Mouse (Mus musculus) left cerebral cortex, postnatal 4 days (tissue): ENCODE results near the gene S100a3. TPM values are rescaled to one million over a fixed set of nuclear protein-coding genes. Genes with fewer than 3 reads are reported as not detected.
A peak's percentile ranks its signal among the peaks of the same experiment; 100 is the strongest.

ENCODE experiments used
- DNase-seq: peaks from one replicate; pipeline ENCODE4 v3.0.0-alpha.2; 2022
- intact Hi-C: fragments of 180-260 bp; cut with DNase I; formaldehyde crosslinking; loops from one replicate; pipeline ENCODE4 v1.15.1; 2025
- total RNA-seq, 2 experiments: library from RNA; stranded (reverse); gene quantifications; 2 replicates each; pipeline ENCODE4 v1.2.3; 2021

S100a3 gene
- total RNA-seq, 2 experiments from 2014 or later = 0.40 to 2.0 TPM

DNA sequence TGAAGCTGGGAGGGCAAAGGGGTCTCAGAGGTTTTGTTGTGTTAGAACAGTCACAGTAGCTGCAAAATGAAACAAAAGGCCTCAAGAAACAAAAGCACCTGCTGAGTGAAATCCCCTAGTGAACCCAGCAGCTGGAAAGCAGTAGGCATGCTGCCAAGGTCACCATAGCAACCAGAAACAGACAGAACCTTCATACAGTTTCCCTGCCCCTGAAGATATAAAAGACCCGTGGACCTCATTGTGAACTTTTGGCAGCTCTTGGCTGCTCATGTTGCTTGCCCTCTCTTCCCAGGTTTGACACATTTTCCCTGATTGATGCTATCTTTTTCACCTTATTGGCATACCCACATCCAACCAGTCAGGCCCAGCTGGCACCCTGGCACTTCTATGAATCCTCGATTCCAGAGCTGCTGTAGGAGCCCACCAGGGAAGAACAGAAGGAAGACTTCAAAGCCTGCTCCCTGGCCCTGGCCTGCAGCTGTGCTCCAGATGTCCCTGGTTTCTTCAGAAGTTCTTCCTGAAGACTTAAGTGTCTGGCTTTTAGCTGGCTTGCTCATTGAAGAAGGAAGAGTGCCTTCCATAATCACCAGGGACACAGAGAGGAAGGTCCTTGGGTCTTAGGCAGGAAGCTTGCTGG, 63.2 kb downstream of the S100a3 start:
- intact Hi-C loops = loop anchor here (10.0 kb wide), 1 partner anchor 119 kb away; the partner anchor contains the start of gene Chtop
- peak; percentile 53 for DNase-seq

DNA sequence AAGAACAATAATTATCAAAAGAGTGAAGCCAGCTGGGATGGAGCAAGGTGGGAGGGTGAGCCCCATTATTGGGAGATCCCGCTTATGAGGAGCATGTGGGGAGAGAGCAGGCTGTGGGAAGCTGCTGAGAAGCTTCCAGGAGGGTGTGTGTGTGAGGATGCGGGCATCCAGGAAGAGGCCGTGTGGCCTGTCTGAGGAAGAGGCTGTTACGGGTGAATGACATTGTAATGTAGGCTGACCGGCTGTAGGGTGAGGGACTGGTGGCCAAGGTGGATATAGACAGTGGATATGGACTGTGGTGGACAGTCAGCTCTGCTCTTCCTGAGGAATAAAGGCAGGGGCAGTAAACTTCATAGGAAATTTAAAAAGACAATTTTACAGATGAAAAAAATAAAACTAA, 65.1 kb downstream of the S100a3 start:
- intact Hi-C loops = loop anchor here (10.0 kb wide), 1 partner anchor 121 kb away; the partner anchor contains the start of gene Chtop
- no peak for DNase-seq

DNA sequence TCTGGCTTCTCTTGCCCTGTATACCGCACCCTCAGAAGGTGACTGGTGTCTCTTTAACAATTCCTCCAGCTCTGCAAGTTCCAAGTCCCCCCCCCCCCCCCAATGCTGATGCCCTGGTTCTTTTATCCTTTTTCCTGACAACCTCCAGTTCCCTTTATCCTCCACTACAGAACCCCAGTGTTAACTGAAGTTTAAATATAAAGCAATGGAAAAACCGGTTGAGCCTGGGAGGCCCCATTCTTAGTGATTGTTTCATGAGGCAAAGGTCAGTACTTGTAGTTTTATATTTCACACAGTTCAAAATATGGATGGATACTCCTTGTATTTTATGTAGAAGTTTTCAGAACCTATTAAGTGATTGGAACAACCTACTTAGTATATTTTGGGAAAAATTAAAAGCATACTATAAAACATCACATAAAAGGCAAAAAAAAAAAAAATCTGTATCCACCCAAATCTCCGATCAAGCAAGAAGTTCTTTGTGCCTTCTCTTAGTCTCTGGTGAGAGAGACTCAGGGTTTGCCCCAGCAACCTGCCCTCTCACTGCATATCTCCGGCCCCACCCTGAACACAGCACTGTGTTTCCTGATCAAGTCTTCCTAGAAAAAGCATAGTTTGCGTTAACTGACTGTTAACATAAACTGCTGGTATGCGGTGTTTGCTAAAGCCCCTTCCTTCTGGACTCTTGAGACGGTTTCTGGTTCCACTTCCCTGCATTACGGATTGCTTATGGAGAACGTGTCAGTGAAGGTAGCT, 66.1 kb downstream of the S100a3 start:
- intact Hi-C loops = loop anchor here (10.0 kb wide), 1 partner anchor 122 kb away; the partner anchor contains the start of gene Chtop
- no peak for DNase-seq

DNA sequence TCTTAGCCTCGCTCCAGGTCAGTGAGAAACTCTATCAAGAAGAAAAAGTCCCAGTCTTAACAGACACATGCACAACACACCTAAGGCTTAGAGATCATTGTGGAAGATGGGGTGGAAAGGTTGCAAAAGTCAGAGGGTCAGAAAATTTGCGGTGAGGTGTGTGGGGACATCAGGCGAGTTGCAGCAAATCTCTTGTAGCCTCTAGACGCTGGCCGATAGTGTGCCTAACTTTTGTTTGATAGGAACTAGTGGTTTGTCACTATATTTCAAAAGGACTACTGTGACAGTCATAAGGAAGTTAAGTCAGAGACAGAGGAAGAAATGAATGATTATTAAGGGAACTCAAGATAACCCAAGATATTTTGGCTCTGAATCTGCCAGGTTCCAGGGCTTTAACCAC, 67.0 kb downstream of the S100a3 start:
- intact Hi-C loops = loop anchor here (10.0 kb wide), 1 partner anchor 123 kb away; the partner anchor contains the start of gene Chtop
- no peak for DNase-seq

DNA sequence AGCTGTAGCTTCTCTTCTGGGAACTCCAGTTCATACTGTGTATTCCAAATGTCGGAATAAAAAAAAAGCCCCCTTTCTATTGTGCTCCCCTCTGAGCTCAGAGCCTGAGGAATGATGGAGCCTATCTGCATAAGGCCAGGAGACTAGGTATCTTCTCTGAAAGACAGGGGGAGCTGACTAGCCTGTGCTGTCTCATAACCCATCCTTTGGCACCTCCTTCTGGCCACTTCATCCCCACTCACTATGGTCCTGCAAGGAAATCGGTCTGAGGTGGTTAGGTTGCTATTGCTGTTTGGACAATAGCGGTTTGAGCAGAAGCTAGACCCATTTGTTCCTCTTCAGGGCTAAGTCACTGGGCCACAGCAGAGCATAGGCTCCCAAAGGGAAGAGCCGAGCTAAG, 67.4 kb downstream of the S100a3 start:
- intact Hi-C loops = loop anchor here (10.0 kb wide), 1 partner anchor 123 kb away; the partner anchor contains the start of gene Chtop
- DNase-seq = no peak

DNA sequence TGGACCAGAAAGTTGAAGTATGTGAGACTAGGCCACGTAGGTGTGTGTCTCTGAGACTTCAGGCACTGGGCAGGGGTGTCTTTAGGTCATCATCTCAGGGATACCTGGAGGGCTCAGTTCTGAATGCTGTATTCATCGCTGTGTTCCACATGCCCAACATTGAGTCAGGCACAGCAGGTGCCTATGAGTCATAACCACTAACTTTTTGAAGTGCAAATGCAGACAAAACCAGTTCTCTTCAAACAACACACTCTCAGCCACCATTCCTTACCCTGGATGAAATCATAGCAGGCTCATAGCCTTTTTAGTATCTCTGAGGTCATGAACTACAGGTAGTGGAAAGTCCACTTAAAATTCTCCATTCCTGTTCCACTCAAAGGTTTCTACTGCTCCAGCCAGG, 68.9 kb downstream of the S100a3 start:
- no peak for DNase-seq
- intact Hi-C loops = loop anchor here (10.0 kb wide), 1 partner anchor 124 kb away; the partner anchor contains the start of gene Chtop

DNA sequence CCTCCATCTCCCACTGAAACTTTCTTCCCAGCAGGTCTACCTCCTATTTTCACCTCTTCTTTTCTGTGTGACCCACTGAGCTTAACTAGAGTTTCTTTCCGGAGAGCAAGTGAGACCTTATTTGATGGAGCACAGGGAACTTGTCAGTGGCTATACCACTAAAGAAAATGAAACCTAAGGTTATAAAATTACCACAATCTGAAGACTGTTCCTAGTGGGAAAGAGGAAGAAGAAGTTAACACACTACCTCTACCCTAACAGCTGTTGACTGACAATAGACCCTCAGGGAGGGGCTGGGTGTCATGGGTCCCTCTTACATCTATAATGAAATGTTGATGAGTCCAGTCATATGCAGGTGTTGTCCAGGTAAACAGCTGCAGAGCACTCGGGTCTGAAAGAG, 71.6 kb downstream of the S100a3 start:
- DNase-seq = no peak
- intact Hi-C loops = no loop called here

DNA sequence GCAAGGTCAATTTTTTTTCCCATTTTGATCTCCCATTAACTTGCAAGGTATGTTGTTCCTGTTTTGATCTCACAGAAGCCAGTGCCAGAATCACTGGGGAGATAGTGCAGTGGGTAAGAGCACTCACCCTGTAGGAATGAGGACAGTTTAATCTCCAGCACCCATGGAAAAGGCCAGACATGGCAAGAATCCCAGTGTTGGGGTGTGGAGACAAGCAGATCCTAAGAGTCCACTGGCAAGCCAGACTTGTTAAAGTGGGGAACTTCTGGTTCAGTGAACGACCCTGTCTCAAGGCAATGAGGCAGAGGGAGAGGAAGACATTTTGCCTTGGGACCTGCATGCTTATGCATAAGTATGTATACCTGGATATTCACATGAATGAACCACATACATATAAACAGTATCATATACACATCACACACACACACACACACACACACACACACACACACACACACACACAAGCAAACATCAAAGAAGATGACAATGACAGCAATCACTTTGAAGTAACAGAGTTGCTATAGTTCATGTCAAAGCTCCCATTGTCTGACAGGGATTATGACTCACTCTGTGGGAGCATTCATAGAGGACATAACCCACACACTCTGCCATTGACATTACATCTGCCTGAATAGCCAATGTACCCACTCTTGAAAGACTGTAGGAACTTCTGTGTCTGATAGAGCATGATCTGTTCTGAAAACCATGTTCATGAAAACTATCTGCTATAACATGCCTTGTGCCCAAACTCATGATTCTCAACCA, 78.3 kb downstream of the S100a3 start:
- DNase-seq = no peak
- intact Hi-C loops = no loop called here

DNA sequence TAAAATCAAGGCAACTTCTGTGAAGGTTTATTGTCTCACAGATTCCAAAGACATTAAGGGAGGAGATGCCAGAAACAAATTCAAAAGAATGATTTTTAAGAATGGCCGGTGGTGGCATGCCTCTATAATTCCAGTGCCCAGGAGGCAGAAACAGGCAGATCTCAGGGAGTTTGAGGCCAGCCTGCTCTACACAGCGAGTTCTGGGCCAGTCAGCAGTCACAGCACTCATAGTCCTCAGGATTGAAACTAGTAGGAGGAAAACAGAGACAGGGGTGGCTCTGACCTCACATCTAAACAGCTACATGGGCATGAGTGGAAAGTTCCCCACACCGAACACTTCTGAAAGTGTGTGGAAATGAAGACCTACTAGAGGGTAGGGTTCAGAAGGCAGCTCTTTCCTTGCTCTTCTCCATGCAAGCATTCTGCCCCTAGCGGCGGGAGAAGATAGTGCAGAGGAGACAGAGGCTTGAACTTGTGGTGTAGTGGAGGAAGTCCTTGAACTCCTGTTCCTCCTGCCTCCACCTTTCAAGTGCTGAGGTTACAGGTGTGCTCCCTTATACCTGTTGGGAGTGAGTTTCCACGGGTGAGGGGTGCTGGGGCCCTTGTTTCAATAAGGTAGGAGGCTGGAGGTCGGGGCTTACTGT, 79.3 kb downstream of the S100a3 start:
- intact Hi-C loops = no loop called here
- peak; percentile 21 for DNase-seq

DNA sequence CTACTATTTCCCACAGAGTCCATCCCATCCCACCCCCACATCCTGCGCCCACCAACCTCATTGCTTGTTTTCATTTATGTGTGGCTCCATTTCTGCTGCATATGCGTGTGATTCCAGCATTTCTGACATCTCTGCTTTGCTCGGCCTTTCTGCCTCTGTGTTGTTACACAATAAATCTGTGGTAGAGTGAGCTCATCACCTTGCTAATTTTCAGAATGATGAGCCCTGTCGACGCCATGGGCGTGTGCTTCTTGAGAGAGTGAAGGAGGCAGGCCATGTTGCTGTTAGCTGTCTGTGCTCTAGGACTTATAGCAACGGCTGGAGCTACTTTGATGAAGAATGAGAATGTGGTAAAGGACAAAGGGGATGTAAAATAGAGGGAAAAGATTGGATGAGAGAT, 80.6 kb downstream of the S100a3 start:
- intact Hi-C loops = no loop called here
- no peak for DNase-seq

DNA sequence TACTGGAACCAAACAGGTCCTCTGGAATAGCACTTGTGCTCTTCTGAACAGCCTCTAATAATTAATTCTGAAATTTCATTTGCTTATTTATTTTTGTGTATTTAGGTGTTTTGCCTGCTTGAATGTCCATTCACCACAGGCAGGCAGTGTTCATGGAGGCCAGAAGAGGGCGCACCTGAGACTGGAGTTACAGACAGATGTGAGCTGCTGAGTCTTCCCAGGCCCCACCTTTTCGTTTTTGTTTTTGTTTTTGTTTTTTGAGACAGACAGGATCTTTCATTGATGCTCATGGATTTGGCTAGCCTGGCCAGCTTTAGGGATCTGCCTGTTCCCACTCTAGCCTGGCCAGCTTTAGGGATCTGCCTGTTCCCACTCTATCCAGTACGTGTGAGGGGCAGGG, 83.8 kb downstream of the S100a3 start:
- DNase-seq = peak; percentile 33

DNA sequence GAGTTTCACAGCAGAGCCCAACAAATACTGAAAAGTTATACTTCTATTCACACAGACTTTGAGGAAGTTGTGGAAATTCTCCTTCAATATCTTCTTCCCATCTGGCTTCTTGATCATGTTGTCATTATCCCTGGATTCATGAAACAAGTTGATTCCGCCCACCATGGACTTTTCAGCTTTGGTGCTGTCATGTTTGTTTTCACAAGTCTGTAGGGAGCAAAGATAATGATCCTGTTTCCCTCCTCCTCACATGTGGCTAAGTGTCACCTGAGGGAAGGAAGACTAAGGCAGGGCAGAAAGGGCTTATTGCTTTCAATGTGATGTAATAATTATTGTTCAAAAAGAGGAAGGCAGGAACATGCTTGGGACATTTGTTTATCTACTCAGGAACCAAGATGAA, 86.9 kb downstream of the S100a3 start:
- intact Hi-C loops = no loop called here
- no peak for DNase-seq

More for the DNA sequence above, 83.8 kb downstream of the S100a3 start:
- intact Hi-C loops = no loop called here

DNA sequence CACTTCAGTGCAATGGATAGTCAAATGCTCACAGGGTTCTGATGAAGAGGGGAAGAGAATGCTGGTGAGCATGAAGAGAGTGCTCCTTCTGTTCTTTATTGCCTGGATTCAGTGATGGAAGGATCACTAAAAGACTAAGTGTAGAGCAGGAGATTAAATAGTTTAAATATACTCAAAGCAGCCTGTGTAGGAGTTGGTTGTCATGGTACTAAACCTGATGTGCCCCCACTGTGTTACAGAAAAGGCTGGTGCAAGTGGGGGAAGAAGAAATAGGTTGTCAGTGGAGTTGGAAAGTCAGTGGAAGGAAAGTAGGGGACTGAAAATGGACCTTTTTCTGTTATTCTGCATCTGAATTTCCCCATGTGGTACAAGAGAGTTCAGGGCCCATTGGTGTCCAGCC, 88.6 kb downstream of the S100a3 start:
- no peak for DNase-seq
- intact Hi-C loops = no loop called here

DNA sequence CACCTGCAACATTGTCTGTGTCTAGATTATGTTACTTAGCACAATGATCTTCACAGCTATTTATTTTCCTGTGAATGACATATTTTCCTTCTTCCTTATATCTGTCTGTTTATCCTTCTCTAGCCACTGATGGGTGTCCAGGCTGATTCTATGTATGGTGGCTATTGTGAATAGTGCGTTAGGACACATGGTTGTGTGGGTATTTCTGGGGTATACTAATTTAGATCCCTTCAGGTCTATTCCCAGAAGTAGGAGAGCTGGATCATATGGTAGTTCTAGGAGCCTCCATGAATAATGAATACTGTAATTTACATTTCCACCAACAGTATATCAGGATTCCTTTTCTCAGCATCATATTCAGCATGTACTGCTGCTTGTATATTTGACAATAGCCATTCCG, 89.5 kb downstream of the S100a3 start:
- intact Hi-C loops = loop anchor here (5.0 kb wide), 2 partner anchors 63 to 158 kb away; partner anchors contain the start of gene Snapin
- no peak for DNase-seq

Other genes with a start within 250 kb of the S100a3 start
- gene Slc27a3, start 170.6 kb upstream of the S100a3 start, total RNA-seq = 10 to 100 TPM; 25.8 to 26.3 TPM
- gene Ints3, start 127.0 kb upstream of the S100a3 start, total RNA-seq = 10 to 100 TPM; 71.0 to 73.8 TPM
- 1 to 10 TPM; 3.1 to 3.8 TPM for gene Npr1, start 94.7 kb upstream of the S100a3 start, total RNA-seq
- gene Ilf2, start 84.5 kb upstream of the S100a3 start, total RNA-seq = 100 to 1,000 TPM; 155 to 161 TPM
- gene Snapin, start 69.5 kb upstream of the S100a3 start, total RNA-seq = 10 to 100 TPM; 35.4 to 37.2 TPM
- 100 to 1,000 TPM; 193 to 199 TPM for gene Chtop, start 51.1 kb upstream of the S100a3 start, total RNA-seq
- 10 to 100 TPM; 25.2 to 25.4 TPM for gene S100a1, start 46.2 kb upstream of the S100a3 start, total RNA-seq
- gene S100a13, start 46.1 kb upstream of the S100a3 start, total RNA-seq = 10 to 100 TPM in 1 of 2 experiments, 1 to 10 TPM in 1; 9.7 to 12.2 TPM
- not detected for gene S100a14, start 33.7 kb upstream of the S100a3 start, total RNA-seq
- 10 to 100 TPM; 46.9 to 51.6 TPM for gene S100a16, start 23.3 kb upstream of the S100a3 start, total RNA-seq
- not detected for gene S100a2, start 29.7 kb downstream of the S100a3 start, total RNA-seq
- not detected for gene Gm42674, start 41.3 kb downstream of the S100a3 start, total RNA-seq
- 1 to 10 TPM; 3.3 to 6.2 TPM for gene S100a4, start 43.2 kb downstream of the S100a3 start, total RNA-seq
- not detected for gene S100a5, start 47.9 kb downstream of the S100a3 start, total RNA-seq
- 10 to 100 TPM; 13.1 to 20.7 TPM for gene S100a6, start 52.3 kb downstream of the S100a3 start, total RNA-seq
- gene S100a7a, start 93.4 kb downstream of the S100a3 start, total RNA-seq = under 1 TPM; 0.30 to 0.46 TPM
- 1 to 10 TPM; 1.5 to 1.7 TPM for gene S100a8, start 108.4 kb downstream of the S100a3 start, total RNA-seq
- 1 to 10 TPM; 1.3 to 2.0 TPM for gene S100a9, start 135.1 kb downstream of the S100a3 start, total RNA-seq
- not detected for gene Pglyrp4, start 166.3 kb downstream of the S100a3 start, total RNA-seq
- not detected for gene Gm5849, start 217.3 kb downstream of the S100a3 start, total RNA-seq